Mouse (Mus musculus): ENCODE results near the gene Rapgef1.

DNA sequence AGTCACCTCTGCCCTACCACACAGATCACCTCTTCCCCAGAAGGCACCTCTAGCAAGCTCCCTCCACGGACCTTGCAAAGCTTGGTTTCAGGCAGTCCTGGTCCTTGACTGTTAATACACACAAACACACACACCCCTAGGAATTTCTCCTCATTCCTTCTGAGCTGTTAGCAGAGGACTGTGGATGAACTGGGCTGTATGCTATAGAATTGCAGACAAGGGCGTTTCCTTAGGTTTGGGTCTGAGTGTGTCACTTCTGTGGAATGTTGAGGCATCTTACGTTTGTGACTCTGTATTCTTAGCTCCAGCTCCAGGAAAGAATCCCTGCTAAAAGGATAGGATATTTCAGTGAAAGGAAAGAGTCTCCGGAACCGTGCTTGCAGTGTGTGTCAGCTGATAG lies 92.4 kb downstream of the Rapgef1 start:
- TF ChIP-seq POLR2A (IDR thresholded peaks at IDR 0.05; ENCODE audit: borderline replicate concordance, control insufficient read depth, low read depth, low read length) (no peak), CTCF (IDR thresholded peaks at IDR 0.05; ENCODE audit: control insufficient read depth, insufficient read depth, low read length) (no peak)
